Mouse (Mus musculus) MEL (cell line): ENCODE measurements around the gene Kat6b. TPM values are rescaled to one million over a fixed set of nuclear protein-coding genes. Genes with fewer than 3 reads are reported as not detected.

Experiments used
- DNase-seq: peaks from one replicate; pipeline ENCODE4 v3.0.0; 2011; ENCODE audit warnings: low read depth, low spot score
- H3K27ac ChIP-seq: 2 replicates; pipeline ENCODE4 v1.5.1; 2012; ENCODE audit warnings: low read depth, mild to moderate bottlenecking, control low read depth, low read length, moderate library complexity; ENCODE audit not compliant: control insufficient read depth
- H3K27me3 ChIP-seq, 2 experiments: fragments of 150-350 bp in 1 of 2; sonication (generic) in 1 of 2; 2 replicates each; pipeline ENCODE4 v1.6.1; 2012; ENCODE audit warnings: low read length in 2 of 2, mild to moderate bottlenecking in 2 of 2, improper control_type of control experiment in 1 of 2, moderate library complexity in 1 of 2; ENCODE audit not compliant: insufficient read depth in 2 of 2, control insufficient read depth in 1 of 2
- H3K36me3 ChIP-seq, 2 experiments: 2 replicates each; pipeline ENCODE4 v1.6.1; 2012 to 2014; ENCODE audit warnings: low read length in 2 of 2, improper control_type of control experiment in 1 of 2, inconsistent platforms in 1 of 2, mild to moderate bottlenecking in 1 of 2; ENCODE audit not compliant: insufficient read depth in 2 of 2, control insufficient read depth in 1 of 2
- H3K4me1 ChIP-seq, 2 experiments: fragments of 150-350 bp in 1 of 2; sonication (generic) in 1 of 2; 2 replicates each; pipeline ENCODE4 v1.6.1; 2012; ENCODE audit warnings: low read length in 2 of 2, improper control_type of control experiment in 1 of 2, mild to moderate bottlenecking in 1 of 2; ENCODE audit not compliant: insufficient read depth in 2 of 2, control insufficient read depth in 1 of 2
- H3K4me3 ChIP-seq, 2 experiments: fragments of 150-350 bp in 1 of 2; sonication (generic) in 1 of 2; 2 replicates each; pipeline ENCODE4 v1.5.1; 2012; ENCODE audit warnings: low read depth in 2 of 2, low read length in 2 of 2, mild to moderate bottlenecking in 2 of 2, moderate library complexity in 2 of 2, control low read depth in 1 of 2, improper control_type of control experiment in 1 of 2; ENCODE audit not compliant: control insufficient read depth in 1 of 2, insufficient read depth in 1 of 2
- H3K79me2 ChIP-seq: 2 replicates; pipeline ENCODE4 v1.6.1; 2012; ENCODE audit warnings: mild to moderate bottlenecking, low read length, moderate library complexity; ENCODE audit not compliant: control insufficient read depth, poor library complexity, insufficient read depth
- H3K9ac ChIP-seq: 2 replicates; pipeline ENCODE4 v1.6.1; 2012; ENCODE audit warnings: low read depth, mild to moderate bottlenecking, control low read depth, low read length, moderate library complexity; ENCODE audit not compliant: control insufficient read depth, poor library complexity, severe bottlenecking
- H3K9me3 ChIP-seq: fragments of 150-350 bp; sonication (generic); replicated peaks from 2 replicates; pipeline ENCODE4 v1.6.1; 2012; ENCODE audit warnings: mild to moderate bottlenecking, low read length, improper control_type of control experiment, moderate library complexity; ENCODE audit not compliant: insufficient read depth
- BHLHE40 ChIP-seq: IDR thresholded peaks from 2 replicates; pipeline ENCODE4 v1.6.1; 2012; ENCODE audit warnings: low read depth, mild to moderate bottlenecking, inconsistent platforms, low read length, improper control_type of control experiment, borderline replicate concordance
- CHD1 ChIP-seq: IDR thresholded peaks from 2 replicates; pipeline ENCODE4 v1.6.1; 2012; ENCODE audit warnings: low read depth, mild to moderate bottlenecking, inconsistent platforms, low read length, improper control_type of control experiment
- CTCF ChIP-seq, 3 experiments: IDR thresholded peaks in 2 of 3; conservative IDR thresholded peaks in 1 of 3; 2 replicates each; pipeline ENCODE4 v1.5.1; 2011 to 2012; ENCODE audit warnings: low read length in 3 of 3, low read depth in 2 of 3, mild to moderate bottlenecking in 2 of 3, improper control_type of control experiment in 1 of 3, inconsistent platforms in 1 of 3, mixed read lengths in 1 of 3, moderate library complexity in 1 of 3; ENCODE audit not compliant: control insufficient read depth in 1 of 3, insufficient read depth in 1 of 3, poor library complexity in 1 of 3, severe bottlenecking in 1 of 3
- EP300 ChIP-seq, 2 experiments: IDR thresholded peaks; 2 replicates each; pipeline ENCODE4 v1.6.1; 2011; ENCODE audit warnings: improper control_type of control experiment in 2 of 2, low read length in 2 of 2, low read depth in 1 of 2, mild to moderate bottlenecking in 1 of 2
- GABPA ChIP-seq: IDR thresholded peaks from 2 replicates; pipeline ENCODE4 v1.6.1; 2012; ENCODE audit warnings: low read depth, mild to moderate bottlenecking, inconsistent platforms, low read length, improper control_type of control experiment, moderate library complexity
- GATA1 ChIP-seq: IDR thresholded peaks from 2 replicates; pipeline ENCODE4 v1.6.1; 2011; ENCODE audit warnings: low read depth, low read length, improper control_type of control experiment
- HCFC1 ChIP-seq: IDR thresholded peaks from 2 replicates; pipeline ENCODE4 v1.6.1; 2012; ENCODE audit warnings: low read depth, mild to moderate bottlenecking, inconsistent platforms, low read length, improper control_type of control experiment, moderate library complexity
- JUND ChIP-seq: IDR thresholded peaks from 2 replicates; pipeline ENCODE4 v1.6.1; 2011; ENCODE audit warnings: low read depth, mild to moderate bottlenecking, improper control_type of control experiment, low read length
- KAT2A ChIP-seq: conservative IDR thresholded peaks from 2 replicates; pipeline ENCODE4 v1.6.1; 2012; ENCODE audit warnings: low read depth, low read length, improper control_type of control experiment, inconsistent platforms
- MAFK ChIP-seq: IDR thresholded peaks from 2 replicates; pipeline ENCODE4 v1.6.1; 2011; ENCODE audit warnings: low read depth, mild to moderate bottlenecking, low read length, improper control_type of control experiment, borderline replicate concordance
- MAX ChIP-seq: IDR thresholded peaks from 2 replicates; pipeline ENCODE4 v1.6.1; 2011; ENCODE audit warnings: low read length, improper control_type of control experiment
- MEF2A ChIP-seq: IDR thresholded peaks from 2 replicates; pipeline ENCODE4 v1.6.1; 2014; ENCODE audit warnings: low read depth, mild to moderate bottlenecking, inconsistent platforms, low read length, improper control_type of control experiment; ENCODE audit not compliant: poor library complexity, insufficient replicate concordance, severe bottlenecking; ENCODE audit errors: extremely low read depth
- MYB ChIP-seq: IDR thresholded peaks from 2 replicates; pipeline ENCODE4 v1.6.1; 2011; ENCODE audit warnings: mild to moderate bottlenecking, low read depth, low read length, improper control_type of control experiment
- MYC ChIP-seq: IDR thresholded peaks from 2 replicates; pipeline ENCODE4 v1.6.1; 2011; ENCODE audit warnings: low read depth, mild to moderate bottlenecking, low read length, improper control_type of control experiment, moderate library complexity
- NRF1 ChIP-seq: IDR thresholded peaks from 2 replicates; pipeline ENCODE4 v1.6.1; 2014; ENCODE audit warnings: low read depth, mild to moderate bottlenecking, inconsistent platforms, low read length, improper control_type of control experiment, moderate library complexity; ENCODE audit not compliant: poor library complexity, insufficient read depth, severe bottlenecking
- POLR2A ChIP-seq, 2 experiments: IDR thresholded peaks; 2 replicates each; pipeline ENCODE4 v1.6.1; 2011 to 2012; ENCODE audit warnings: low read length in 2 of 2, mild to moderate bottlenecking in 2 of 2, control low read depth in 1 of 2, improper control_type of control experiment in 1 of 2, low read depth in 1 of 2, moderate library complexity in 1 of 2; ENCODE audit not compliant: control insufficient read depth in 1 of 2, insufficient read depth in 1 of 2, poor library complexity in 1 of 2
- POLR2AphosphoS2 ChIP-seq: IDR thresholded peaks from 2 replicates; pipeline ENCODE4 v1.6.1; 2011; ENCODE audit warnings: low read length, improper control_type of control experiment
- POLR2AphosphoS5 ChIP-seq: IDR thresholded peaks from 2 replicates; pipeline ENCODE4 v1.6.1; 2012; ENCODE audit warnings: low read depth, borderline replicate concordance, mild to moderate bottlenecking, inconsistent platforms, low read length, moderate library complexity, mixed read lengths
- RCOR1 ChIP-seq: IDR thresholded peaks from 2 replicates; pipeline ENCODE4 v1.6.1; 2012; ENCODE audit warnings: low read depth, mild to moderate bottlenecking, inconsistent platforms, low read length, improper control_type of control experiment
- SIN3A ChIP-seq: IDR thresholded peaks from 2 replicates; pipeline ENCODE4 v1.6.1; 2012; ENCODE audit warnings: low read length, improper control_type of control experiment, inconsistent platforms
- UBTF ChIP-seq: IDR thresholded peaks from 2 replicates; pipeline ENCODE4 v1.6.1; 2012; ENCODE audit warnings: low read depth, mild to moderate bottlenecking, inconsistent platforms, low read length, improper control_type of control experiment, moderate library complexity, borderline replicate concordance; ENCODE audit not compliant: insufficient read depth
- USF2 ChIP-seq, 2 experiments: IDR thresholded peaks; 2 replicates each; pipeline ENCODE4 v1.6.1; 2011 to 2012; ENCODE audit warnings: improper control_type of control experiment in 2 of 2, low read length in 2 of 2, borderline replicate concordance in 1 of 2, inconsistent platforms in 1 of 2, low read depth in 1 of 2, mild to moderate bottlenecking in 1 of 2; ENCODE audit not compliant: insufficient read depth in 1 of 2
- ZC3H11A ChIP-seq: IDR thresholded peaks from 2 replicates; pipeline ENCODE4 v1.6.1; 2012; ENCODE audit warnings: low read depth, mild to moderate bottlenecking, inconsistent platforms, low read length, improper control_type of control experiment
- ZMIZ1 ChIP-seq: IDR thresholded peaks from 2 replicates; pipeline ENCODE4 v1.6.1; 2012; ENCODE audit warnings: low read depth, mild to moderate bottlenecking, inconsistent platforms, low read length, improper control_type of control experiment, moderate library complexity
- ZNF384 ChIP-seq: IDR thresholded peaks from 2 replicates; pipeline ENCODE4 v1.6.1; 2012; ENCODE audit warnings: low read depth, mild to moderate bottlenecking, inconsistent platforms, low read length, improper control_type of control experiment
- polyA plus RNA-seq, 2 experiments: library from polyadenylated mRNA; stranded (reverse) in 1 of 2; unstranded in 1 of 2; fragments of >175 nt in 1 of 2; fragments of >200 nt in 1 of 2; gene quantifications; 2 replicates each; pipeline versions ENCODE4 v1.2.1 to v1.2.4; 2012; ENCODE audit warnings: low replicate concordance in 2 of 2, low read depth in 1 of 2; ENCODE audit not compliant: insufficient read length in 2 of 2, insufficient read depth in 1 of 2, missing spikeins in 1 of 2
- total RNA-seq: library from RNA; depleted of rRNA; stranded (reverse); fragments of 300-350 nt; gene quantifications from 2 replicates; pipeline ENCODE4 v1.2.3, GENCODE M21; 2012

Gene Kat6b
- total and polyA plus RNA-seq, 3 experiments: 1.8 to 5.4 TPM; not detected in 1

DNA sequence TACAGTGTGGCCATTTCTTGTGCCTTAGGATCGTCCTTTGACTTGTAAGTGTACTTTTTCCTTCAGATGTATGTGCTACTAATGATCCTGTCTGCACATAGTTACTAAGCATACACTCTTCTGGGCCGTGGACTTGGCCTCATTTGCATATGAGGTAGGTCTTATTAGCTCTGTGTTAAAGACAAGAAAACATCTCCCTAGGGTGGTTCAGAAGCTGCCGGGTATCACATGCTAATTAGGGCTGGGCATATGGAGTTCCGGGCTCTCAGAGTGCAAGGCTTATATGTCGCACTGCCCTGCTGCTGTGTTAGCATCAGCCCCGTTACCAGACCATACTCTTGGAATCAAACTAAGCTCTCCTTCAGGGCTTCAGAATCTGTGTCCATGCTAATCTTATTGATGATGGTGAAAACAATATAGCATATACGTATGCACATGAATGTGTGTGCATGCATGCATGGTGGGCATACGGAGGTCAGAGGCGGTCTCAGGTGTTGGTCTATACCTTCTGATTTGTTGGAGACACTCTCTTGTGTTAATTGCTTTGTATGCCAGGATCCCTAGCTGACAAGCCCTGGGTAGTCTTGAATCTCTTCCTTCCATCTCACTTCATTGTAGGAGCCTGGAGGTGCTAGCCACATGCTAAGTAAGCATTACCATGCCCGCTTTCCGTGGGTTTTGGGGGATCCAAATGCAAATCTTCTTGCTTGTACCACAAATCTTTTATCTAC lies 53.5 kb downstream of the Kat6b start:
- no peak overlapping the region for H3K4me3 ChIP-seq
- peaks cover 2 to 8% of the 10 kb centered on the region in 2 experiments; a peak in 3 of 4 replicates for H3K4me1 ChIP-seq
- H3K9ac ChIP-seq: no peak overlapping the region
- no peak overlapping the region for H3K27ac ChIP-seq
- no peaks in the 10 kb centered on the region for H3K9me3 ChIP-seq
- no peak for TF ChIP-seq MYB
- TF ChIP-seq RCOR1: no peak
- no peak for TF ChIP-seq GATA1
- TF ChIP-seq CHD1: no peak
- no peak for TF ChIP-seq EP300 (IDR thresholded peaks at IDR 0.05; ENCODE audit: low read depth in 1 of 2, low read length in 2 of 2)
- TF ChIP-seq POLR2AphosphoS2: no peak
- TF ChIP-seq JUND: no peak
- no peak for TF ChIP-seq ZMIZ1
- TF ChIP-seq KAT2A: no peak
- TF ChIP-seq SIN3A: no peak
- TF ChIP-seq HCFC1: no peak
- TF ChIP-seq MEF2A: no peak
- TF ChIP-seq BHLHE40: no peak
- no peaks in the 10 kb centered on the region for H3K27me3 ChIP-seq
- peaks cover 0 to 7% of the 10 kb centered on the region in 2 experiments; a peak in 2 of 4 replicates for H3K36me3 ChIP-seq
- DNase-seq: no peak
- no peaks in the 10 kb centered on the region for H3K79me2 ChIP-seq

- Histone ChIP-seq H3K27ac (no peak overlapping the region), H3K9ac (no peak overlapping the region), H3K27me3 (no peaks in the 10 kb centered on the region), H3K36me3 (peaks cover 0 to 13% of the 10 kb centered on the region in 2 experiments; a peak in 2 of 4 replicates), H3K4me3 (no peak overlapping the region), H3K79me2 (no peaks in the 10 kb centered on the region), H3K9me3 (no peaks in the 10 kb centered on the region), H3K4me1 (peaks cover 2 to 8% of the 10 kb centered on the region in 2 experiments; a peak in 3 of 4 replicates)
- TF ChIP-seq USF2 (IDR thresholded peaks at IDR 0.05; ENCODE audit: borderline replicate concordance in 1 of 2, insufficient read depth in 1 of 2, low read depth in 1 of 2, low read length in 2 of 2) (no peak), MAFK (no peak), MEF2A (no peak), CTCF (IDR thresholded peaks at IDR 0.05 in 2 of 3, conservative IDR thresholded peaks at IDR 0.05 in 1 of 3; ENCODE audit: control insufficient read depth in 1 of 3, insufficient read depth in 1 of 3, low read depth in 2 of 3, low read length in 3 of 3, poor library complexity in 1 of 3, severe bottlenecking in 1 of 3) (no peak), UBTF (no peak), MAX (no peak), POLR2A (IDR thresholded peaks at IDR 0.05; ENCODE audit: control insufficient read depth in 1 of 2, insufficient read depth in 1 of 2, low read depth in 1 of 2, low read length in 2 of 2, poor library complexity in 1 of 2) (no peak), POLR2AphosphoS5 (no peak), BHLHE40 (no peak), ZC3H11A (no peak), KAT2A (no peak), HCFC1 (no peak), NRF1 (no peak), CHD1 (no peak), GABPA (no peak), MYC (no peak), ZMIZ1 (no peak), ZNF384 (no peak)
- no peak for DNase-seq
Measured at GRCm38 (mm10) chr14:21536485-21537181, 55.4 kb downstream of the Kat6b start.
